Mouse (Mus musculus): ENCODE measurements around the gene Tenm3. TPM values are rescaled to one million over a fixed set of nuclear protein-coding genes. Genes with fewer than 3 reads are reported as not detected.

Tenm3 gene
- total RNA-seq, 2 experiments from 2014 or later: 162 to 169 TPM

- intact Hi-C loops (cut with DNase I): no loop called here
- DNase-seq: no peak
Observed at GRCm38 (mm10) chr8:48748503-48749059, 95.2 kb downstream of the Tenm3 start.

DNA sequence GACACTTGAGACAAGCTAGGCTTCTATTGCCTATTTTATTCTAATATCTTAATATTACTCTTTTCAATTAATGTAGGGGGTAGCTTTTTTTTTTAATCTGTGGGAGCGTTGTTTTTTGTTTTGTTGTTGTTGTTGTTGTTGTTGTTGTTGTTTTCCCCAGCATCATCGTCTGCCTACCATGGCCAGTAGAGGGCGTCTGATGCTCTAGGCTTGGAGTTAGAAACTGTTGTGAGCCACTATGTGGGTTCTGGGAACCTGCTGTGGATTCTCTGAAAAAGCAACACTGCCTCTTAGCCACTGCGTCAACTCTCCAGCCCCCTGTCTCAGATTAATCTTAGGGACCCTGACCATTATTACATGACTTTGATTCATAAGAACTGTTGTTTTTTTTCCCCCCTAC is 99.8 kb downstream of the Tenm3 start:
- DNase-seq: no peak
- intact Hi-C loops (cut with DNase I): no loop called here

- intact Hi-C loops (cut with DNase I): no loop called here
- DNase-seq: no peak
Observed at GRCm38 (mm10) chr8:48742741-48743140, 101.0 kb downstream of the Tenm3 start.

DNA sequence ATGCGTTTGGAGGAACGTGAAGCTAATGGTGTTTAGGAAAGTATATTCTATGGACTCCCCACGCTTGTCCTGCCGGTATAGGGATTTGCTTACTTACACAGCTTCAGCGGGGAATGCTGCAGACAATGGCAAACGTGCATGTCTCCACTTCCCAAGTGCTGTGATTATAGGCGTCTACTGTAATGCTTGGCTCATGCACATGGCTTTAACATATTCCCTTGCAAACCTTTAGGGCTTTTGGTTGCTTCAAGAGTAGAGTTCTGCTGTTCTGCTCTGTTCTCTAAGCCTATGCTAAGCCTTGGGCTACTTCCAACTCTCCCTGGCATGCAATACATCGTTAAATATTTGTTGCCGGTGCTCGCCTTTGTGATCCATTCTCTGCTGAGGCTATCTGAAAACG is 102.8 kb downstream of the Tenm3 start:
- intact Hi-C loops (cut with DNase I): no loop called here
- DNase-seq: no peak

DNA sequence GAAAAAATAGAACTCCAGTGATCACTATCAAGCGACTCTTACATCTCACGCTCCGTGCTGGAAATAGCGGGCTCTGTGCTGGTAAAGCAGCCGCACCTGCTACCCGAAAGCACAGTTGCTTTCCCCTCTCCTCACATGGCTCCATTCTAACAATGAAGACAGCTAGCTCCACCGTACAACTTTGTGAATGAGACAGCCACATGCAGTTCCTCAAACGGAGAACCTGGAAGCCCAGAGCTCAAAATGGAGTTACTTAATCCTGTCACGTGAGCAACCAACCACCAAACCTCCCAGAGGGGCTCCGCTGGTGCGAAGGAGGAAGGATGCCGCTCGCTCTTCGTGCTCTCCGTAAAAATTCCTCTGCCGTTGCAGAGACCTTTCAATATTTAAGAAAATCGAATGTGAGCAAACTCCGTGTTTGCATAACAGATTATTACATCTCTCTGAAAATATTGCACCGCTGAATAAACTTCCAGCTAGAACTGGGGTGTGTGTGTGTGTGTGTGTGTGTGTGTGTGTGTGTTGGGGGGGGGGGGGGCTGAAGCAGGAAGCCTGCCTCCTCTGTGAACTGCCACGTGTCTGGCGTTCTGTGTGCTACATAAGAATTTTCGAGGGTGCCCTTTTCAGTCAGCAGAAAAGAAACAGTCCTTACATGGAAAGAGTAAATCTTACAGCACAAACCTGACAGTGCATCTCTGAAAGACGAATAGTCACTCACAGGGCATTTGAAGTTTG is 103.4 kb downstream of the Tenm3 start:
- no peak for DNase-seq
- intact Hi-C loops (cut with DNase I): no loop called here

GRCm38 (mm10) chr8:48733731-48734130 is 110.0 kb downstream of the Tenm3 start:
- no peak for DNase-seq
- intact Hi-C loops (cut with DNase I): no loop called here

DNA sequence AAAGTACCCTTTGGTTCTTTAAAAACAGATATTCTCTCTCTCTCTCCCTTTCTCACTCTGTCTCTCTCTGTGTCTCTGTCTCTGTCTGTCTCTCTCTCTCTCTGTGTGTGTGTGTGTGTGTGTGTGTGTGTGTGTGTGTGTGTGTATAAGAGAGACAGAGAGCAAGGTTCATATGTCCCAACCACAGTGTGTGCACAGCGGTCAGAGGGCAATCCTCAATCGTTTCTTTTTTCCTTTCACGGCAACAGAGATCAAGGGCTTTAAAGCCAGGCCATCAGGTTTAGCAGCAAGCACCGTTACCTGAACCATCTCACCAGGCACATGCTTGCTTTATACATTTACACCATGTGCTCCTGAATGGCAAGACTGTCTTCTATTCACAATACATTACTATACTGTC is 110.7 kb downstream of the Tenm3 start:
- intact Hi-C loops (cut with DNase I): no loop called here
- no peak for DNase-seq

DNA sequence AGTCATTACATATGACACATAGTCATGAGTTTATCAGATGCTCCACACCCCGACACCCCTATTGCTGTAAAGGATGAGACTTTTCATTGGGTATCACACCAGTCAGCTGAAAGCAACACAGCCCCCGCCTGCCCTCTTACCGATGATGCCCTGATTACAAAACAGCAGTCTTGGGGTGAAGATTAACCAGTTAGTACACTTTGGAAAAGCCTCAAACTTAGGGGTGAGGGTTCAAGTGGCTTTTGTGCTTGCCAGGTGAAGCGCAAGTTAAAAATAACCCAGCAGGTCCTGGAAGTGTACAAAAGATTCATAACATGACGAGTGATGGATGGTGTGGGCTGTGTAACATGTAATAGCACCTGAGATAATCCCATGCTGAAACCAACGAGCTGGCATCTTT is 113.0 kb downstream of the Tenm3 start:
- no peak for DNase-seq
- intact Hi-C loops (cut with DNase I): no loop called here

GRCm38 (mm10) chr8:48728833-48729690 is 114.7 kb downstream of the Tenm3 start:
- DNase-seq: no peak
- intact Hi-C loops (cut with DNase I): no loop called here

GRCm38 (mm10) chr8:48728006-48728405 is 115.7 kb downstream of the Tenm3 start:
- intact Hi-C loops (cut with DNase I): no loop called here
- DNase-seq: no peak

DNA sequence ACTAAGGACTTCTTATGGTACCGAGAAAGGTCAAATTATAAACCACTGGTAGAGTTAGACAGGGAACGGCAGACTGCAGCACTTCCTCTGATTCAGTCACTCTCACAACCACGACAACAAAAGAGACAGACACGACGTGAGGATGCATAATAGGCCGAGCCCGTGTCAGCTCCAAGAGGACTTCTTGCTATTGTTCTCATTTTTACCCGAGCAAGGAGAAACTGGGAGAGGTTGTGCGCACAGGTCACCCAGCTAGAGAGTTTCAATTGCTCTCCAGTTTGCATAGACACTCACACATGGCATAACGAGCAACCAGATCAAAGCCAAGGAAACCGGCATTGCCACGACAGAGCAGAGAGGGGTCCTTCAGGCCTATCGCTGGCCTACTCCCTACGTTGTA is 121.0 kb downstream of the Tenm3 start:
- no peak for DNase-seq
- intact Hi-C loops (cut with DNase I): no loop called here

GRCm38 (mm10) chr8:48722318-48722717 is 121.4 kb downstream of the Tenm3 start:
- intact Hi-C loops (cut with DNase I): no loop called here
- no peak for DNase-seq

- intact Hi-C loops (cut with DNase I): no loop called here
- DNase-seq: no peak
Observed at GRCm38 (mm10) chr8:48721376-48721775, 122.4 kb downstream of the Tenm3 start.

GRCm38 (mm10) chr8:48715616-48716015 is 128.1 kb downstream of the Tenm3 start:
- no peak for DNase-seq
- intact Hi-C loops (cut with DNase I): no loop called here

GRCm38 (mm10) chr8:48706666-48707065 is 137.1 kb downstream of the Tenm3 start:
- DNase-seq: no peak
- intact Hi-C loops (cut with DNase I): no loop called here

- intact Hi-C loops (cut with DNase I): no loop called here
- DNase-seq: no peak
Observed at GRCm38 (mm10) chr8:48704885-48705515, 138.8 kb downstream of the Tenm3 start.

DNA sequence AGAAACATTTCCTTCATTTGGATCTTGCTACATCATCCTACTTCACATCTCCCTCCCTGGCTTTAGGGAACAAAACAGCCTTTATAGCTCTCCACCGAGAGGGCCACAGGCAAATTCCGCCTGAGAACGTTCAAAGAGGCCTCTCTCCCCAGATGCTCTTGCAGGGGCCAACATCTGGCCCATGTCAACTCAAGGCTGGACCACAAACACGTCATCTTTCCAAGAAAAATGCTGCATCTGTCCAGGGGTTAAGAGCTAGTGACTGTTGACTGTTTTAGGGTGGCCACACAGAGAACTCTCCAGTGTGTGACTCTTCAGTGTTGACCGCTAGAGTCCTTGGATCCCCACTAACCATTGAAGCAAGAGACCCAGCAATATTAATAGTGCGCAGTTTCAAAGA is 139.3 kb downstream of the Tenm3 start:
- no peak for DNase-seq
- intact Hi-C loops (cut with DNase I): no loop called here

GRCm38 (mm10) chr8:48690665-48691395 is 152.9 kb downstream of the Tenm3 start:
- peak; percentile 58 for DNase-seq
- intact Hi-C loops (cut with DNase I): no loop called here

DNA sequence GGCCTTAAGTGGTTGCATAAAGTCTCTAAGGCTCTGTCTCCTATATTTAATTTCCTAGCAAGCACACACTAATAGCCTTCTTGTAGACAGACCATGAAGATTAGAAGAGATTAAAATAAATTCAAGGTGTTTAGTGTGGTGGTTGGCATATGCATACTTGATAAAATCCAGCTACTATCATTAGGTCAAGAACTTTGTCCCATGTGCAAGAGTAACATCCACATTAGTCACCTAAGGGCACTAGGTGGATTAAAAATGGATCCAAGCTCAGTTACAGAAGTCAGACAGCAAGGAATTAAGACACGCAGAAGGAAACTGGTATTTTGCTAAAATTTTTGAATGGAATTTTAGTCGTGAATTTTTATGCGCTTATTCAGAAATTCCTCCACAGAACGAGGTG is 155.0 kb downstream of the Tenm3 start:
- intact Hi-C loops (cut with DNase I): no loop called here
- DNase-seq: no peak

DNA sequence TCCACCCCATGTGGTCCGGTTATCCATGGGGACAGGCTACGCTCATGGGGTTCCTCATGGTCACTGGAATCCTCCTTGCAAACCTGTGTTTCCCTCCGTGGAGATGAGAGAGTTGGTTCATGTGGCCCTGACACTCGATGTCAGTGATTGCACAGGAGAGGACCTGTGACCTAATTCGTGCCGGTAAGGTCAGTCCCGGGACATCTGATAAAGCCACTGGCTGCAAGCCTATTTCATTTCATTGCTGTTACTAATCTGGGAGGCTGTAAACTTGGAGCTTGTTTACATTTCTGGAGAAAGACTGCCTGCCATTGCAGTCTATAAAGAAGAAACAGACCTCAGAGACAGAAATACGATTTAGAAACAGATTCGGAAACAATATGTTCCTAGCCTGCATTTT is 155.6 kb downstream of the Tenm3 start:
- DNase-seq: no peak
- intact Hi-C loops (cut with DNase I): no loop called here

GRCm38 (mm10) chr8:48673476-48673875 is 170.3 kb downstream of the Tenm3 start:
- DNase-seq: no peak
- intact Hi-C loops (cut with DNase I): no loop called here

Data from left cerebral cortex, postnatal 4 days (tissue).